Mouse (Mus musculus) hindbrain, embryonic 16.5 days (tissue): ENCODE measurements around the gene St6gal1. TPM values are rescaled to one million over a fixed set of nuclear protein-coding genes. Genes with fewer than 3 reads are reported as not detected.
"Not testable (repeated sequence)": the region's sequence is repeated elsewhere in the genome, so short reads cannot be mapped to it uniquely, and the experiment has no call there.

Experiments used
- ATAC-seq: fragments of 200-750 bp; cut with Nextera tagmentation; 2 replicates; pipeline ENCODE4 v1.8.0; 2017; ENCODE audit warnings: moderate TSS enrichment, moderate library complexity
- H3K27ac ChIP-seq: fragments of 300-500 bp; sonication (generic); 2 replicates; pipeline ENCODE4 v1.5.1; 2014; ENCODE audit warnings: low read depth, mild to moderate bottlenecking, control low read depth, low read length, moderate library complexity
- H3K27me3 ChIP-seq: fragments of 300-500 bp; sonication (generic); replicated peaks from 2 replicates; pipeline ENCODE4 v1.6.1; 2014; ENCODE audit warnings: low read length; ENCODE audit not compliant: control insufficient read depth, insufficient read depth
- H3K36me3 ChIP-seq: fragments of 300-500 bp; sonication (generic); 2 replicates; pipeline ENCODE4 v1.6.1; 2014; ENCODE audit warnings: mild to moderate bottlenecking, low read length, moderate library complexity, mixed read lengths; ENCODE audit not compliant: control insufficient read depth, insufficient read depth
- H3K4me1 ChIP-seq: fragments of 300-500 bp; sonication (generic); 2 replicates; pipeline ENCODE4 v1.6.1; 2014; ENCODE audit warnings: low read depth, low read length; ENCODE audit not compliant: control insufficient read depth, insufficient read depth
- H3K4me2 ChIP-seq: fragments of 300-500 bp; sonication (generic); 2 replicates; pipeline ENCODE4 v1.6.1; 2014; ENCODE audit warnings: mild to moderate bottlenecking, low read length, control low read depth, moderate library complexity
- H3K4me3 ChIP-seq: fragments of 300-500 bp; sonication (generic); 2 replicates; pipeline ENCODE4 v1.5.1; 2014; ENCODE audit warnings: mild to moderate bottlenecking, low read length, control low read depth, moderate library complexity
- H3K9ac ChIP-seq: fragments of 300-500 bp; sonication (generic); 2 replicates; pipeline ENCODE4 v1.6.1; 2014; ENCODE audit warnings: low read depth, mild to moderate bottlenecking, control low read depth, low read length, moderate library complexity
- H3K9me3 ChIP-seq: fragments of 300-500 bp; sonication (generic); 2 replicates; pipeline ENCODE4 v1.6.1; 2014; ENCODE audit warnings: mild to moderate bottlenecking, low read length, moderate library complexity; ENCODE audit not compliant: control insufficient read depth
- WGBS: fragments of 180-500 bp; shearing (Covaris S2); extraction: QIAGEN DNeasy Blood & Tissue Kit; methylation state at CpG from one replicate; pipeline ENCODE4 v1.1.7; 2014; 5-methylcytosine and 5-hydroxymethylcytosine counted together
- polyA plus RNA-seq: library from polyadenylated mRNA; unstranded; fragments of >200 nt; fragmentation: Nextera tagmentation; extraction: Ambion mirVana; gene quantifications from 2 replicates; pipeline ENCODE4 v1.2.1, GENCODE M21; 2015

St6gal1 gene
- 18.4 and 22.6 TPM in 2 replicates for polyA plus RNA-seq

- WGBS, result 0% methylated on average over 20 of the region's 20 CpGs
- peaks cover 30% of the 10 kb centered on the region for H3K4me1 ChIP-seq
- peak; percentile 60 for ATAC-seq
- peak within 1 kb of the TSS; percentile 88 for H3K27ac ChIP-seq
- no peaks in the 10 kb centered on the region for H3K9me3 ChIP-seq
- no peaks in the 10 kb centered on the region for H3K36me3 ChIP-seq
- peak within 1 kb of the TSS; percentile 86 for H3K4me3 ChIP-seq
- H3K4me2 ChIP-seq, result peak within 1 kb of the TSS; percentile 93
- H3K9ac ChIP-seq, result peak within 1 kb of the TSS; percentile 96
- no peaks in the 10 kb centered on the region for H3K27me3 ChIP-seq
Observed at GRCm38 (mm10) chr16:23224671-23225068, at the start of gene St6gal1. Gene St6gal1, plus strand, starts transcription at chr16:23224740.

- Histone ChIP-seq H3K9me3 (peaks cover 2% of the 10 kb centered on the region; the same call in 1 of the 2 replicates), H3K9ac (no peak overlapping the region), H3K27ac (no peak overlapping the region), H3K4me3 (no peak overlapping the region), H3K27me3 (no peaks in the 10 kb centered on the region), H3K36me3 (no peaks in the 10 kb centered on the region), H3K4me1 (no peaks in the 10 kb centered on the region), H3K4me2 (no peak overlapping the region)
- 94% methylated on average over 5 of the region's 5 CpGs for WGBS
- ATAC-seq, result no peak
Observed at GRCm38 (mm10) chr16:23174855-23175254, 49.7 kb upstream of the St6gal1 start.

- peaks cover 2% of the 10 kb centered on the region; the same call in 1 of the 2 replicates for H3K9me3 ChIP-seq
- no peak overlapping the region for H3K9ac ChIP-seq
- H3K4me2 ChIP-seq, result no peak overlapping the region
- H3K27ac ChIP-seq, result no peak overlapping the region
- no peaks in the 10 kb centered on the region for H3K27me3 ChIP-seq
- no peak for ATAC-seq
- no peaks in the 10 kb centered on the region for H3K4me1 ChIP-seq
- H3K4me3 ChIP-seq, result no peak overlapping the region
- WGBS, result 69% methylated on average over 3 of the region's 3 CpGs
- H3K36me3 ChIP-seq, result no peaks in the 10 kb centered on the region
Observed at GRCm38 (mm10) chr16:23175956-23176355, 48.6 kb upstream of the St6gal1 start.

- Histone ChIP-seq H3K27me3 (no peaks in the 10 kb centered on the region), H3K27ac (no peak overlapping the region), H3K4me3 (no peak overlapping the region), H3K36me3 (no peaks in the 10 kb centered on the region), H3K4me2 (no peak overlapping the region), H3K9me3 (no peaks in the 10 kb centered on the region; the same call in 1 of the 2 replicates), H3K4me1 (no peaks in the 10 kb centered on the region), H3K9ac (no peak overlapping the region)
- no peak for ATAC-seq
- 95% methylated on average over 2 of the region's 2 CpGs for WGBS
Observed at GRCm38 (mm10) chr16:23177856-23178255, 46.7 kb upstream of the St6gal1 start.

DNA sequence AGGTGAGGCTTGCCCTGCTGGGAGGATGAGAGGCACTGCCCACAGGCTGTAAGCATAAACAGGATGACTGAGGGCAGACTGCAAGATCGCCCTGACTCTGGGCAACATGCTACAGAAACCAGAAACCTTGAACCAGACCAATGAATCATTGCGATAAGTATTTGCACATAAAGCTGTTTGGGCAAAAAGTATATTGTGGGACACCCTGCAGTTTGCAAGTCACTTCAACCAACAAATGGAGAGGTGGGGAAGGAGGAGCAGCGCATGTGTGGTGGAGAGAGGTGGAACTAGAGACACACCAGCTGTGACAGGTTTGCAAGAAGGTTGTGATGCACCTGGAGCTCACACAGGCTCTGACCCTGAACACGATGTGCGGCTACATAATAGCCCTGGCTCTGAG lies 45.7 kb upstream of the St6gal1 start:
- no peaks in the 10 kb centered on the region for H3K27me3 ChIP-seq
- no peak overlapping the region for H3K4me2 ChIP-seq
- H3K9me3 ChIP-seq, result no peaks in the 10 kb centered on the region
- no peak for ATAC-seq
- no peak overlapping the region for H3K4me3 ChIP-seq
- no peaks in the 10 kb centered on the region for H3K36me3 ChIP-seq
- no peak overlapping the region for H3K9ac ChIP-seq
- H3K4me1 ChIP-seq, result no peaks in the 10 kb centered on the region
- WGBS, result 87% methylated on average over 5 of the region's 5 CpGs
- H3K27ac ChIP-seq, result no peak overlapping the region

DNA sequence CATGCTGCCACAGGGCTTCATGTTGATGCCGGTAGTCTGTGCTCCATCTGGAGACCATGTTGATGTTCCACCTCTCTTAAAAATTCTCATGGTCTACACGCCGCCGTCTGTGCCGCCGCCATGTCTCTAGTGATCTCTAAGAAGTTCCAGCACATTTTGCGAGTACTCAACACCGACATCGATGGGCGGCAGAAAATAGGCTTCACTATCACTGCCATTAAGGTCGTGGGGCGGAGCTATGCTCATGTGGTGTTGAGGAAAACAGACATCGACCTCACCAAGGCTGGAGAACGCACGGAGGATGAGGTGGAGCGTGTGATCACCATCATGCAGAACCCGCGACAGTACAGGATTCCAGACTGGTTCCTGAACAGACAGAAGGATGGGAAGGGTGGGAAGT lies 45.1 kb upstream of the St6gal1 start:
- not testable (repeated sequence) for H3K9me3 ChIP-seq, H3K27me3 ChIP-seq, H3K4me2 ChIP-seq, H3K36me3 ChIP-seq, H3K4me3 ChIP-seq, H3K9ac ChIP-seq, ATAC-seq, H3K4me1 ChIP-seq, H3K27ac ChIP-seq
- 91% methylated on average over 18 of the region's 18 CpGs for WGBS

DNA sequence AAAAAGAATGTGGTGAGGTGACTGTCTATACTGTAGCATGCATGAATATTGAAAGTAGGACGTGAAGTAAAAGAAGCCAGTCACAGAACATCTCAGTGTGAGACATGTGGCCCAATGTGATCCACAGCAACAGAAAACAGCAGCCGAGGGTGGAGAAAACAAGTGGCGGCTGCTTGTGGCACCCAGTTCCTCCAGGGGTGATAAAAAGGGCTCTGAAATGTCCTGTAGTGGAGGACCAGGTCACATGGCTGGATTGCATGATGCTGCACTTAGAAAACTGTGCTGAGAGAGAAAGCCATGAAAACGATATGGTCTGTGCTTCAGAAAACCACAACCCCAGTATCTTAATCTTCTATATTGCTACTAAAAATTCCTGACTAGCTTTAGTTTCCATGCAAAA lies 43.5 kb upstream of the St6gal1 start:
- no peaks in the 10 kb centered on the region for H3K36me3 ChIP-seq
- H3K4me1 ChIP-seq, result no peaks in the 10 kb centered on the region
- WGBS, result 83% methylated on average over 4 of the region's 4 CpGs
- H3K9ac ChIP-seq, result no peak overlapping the region
- no peaks in the 10 kb centered on the region for H3K9me3 ChIP-seq
- no peak for ATAC-seq
- H3K4me3 ChIP-seq, result no peak overlapping the region
- H3K27me3 ChIP-seq, result no peaks in the 10 kb centered on the region
- H3K4me2 ChIP-seq, result no peak overlapping the region
- no peak overlapping the region for H3K27ac ChIP-seq

DNA sequence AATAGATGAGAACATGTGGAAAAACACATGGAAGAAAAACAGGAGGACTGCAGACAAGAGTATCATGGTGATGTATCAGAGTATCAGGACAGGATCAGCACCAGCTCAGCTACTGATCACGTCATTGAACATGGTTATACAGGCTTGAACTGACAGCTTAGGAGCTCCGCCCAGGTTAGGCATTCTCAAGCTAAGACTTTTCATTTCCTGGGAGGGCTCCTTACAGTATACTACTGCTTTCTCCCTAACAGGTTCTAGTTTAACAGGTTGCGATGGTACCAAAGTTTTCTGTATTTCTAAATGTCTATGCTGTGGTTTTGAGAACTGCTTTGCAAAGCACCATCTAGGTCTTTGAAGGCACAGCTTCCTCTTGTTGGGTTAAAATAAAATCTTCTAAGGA lies 43.1 kb upstream of the St6gal1 start:
- no peak overlapping the region for H3K27ac ChIP-seq
- H3K4me2 ChIP-seq, result no peak overlapping the region
- H3K9me3 ChIP-seq, result no peaks in the 10 kb centered on the region
- no peaks in the 10 kb centered on the region for H3K27me3 ChIP-seq
- H3K36me3 ChIP-seq, result no peaks in the 10 kb centered on the region
- H3K9ac ChIP-seq, result no peak overlapping the region
- no peak for ATAC-seq
- H3K4me3 ChIP-seq, result no peak overlapping the region
- H3K4me1 ChIP-seq, result no peaks in the 10 kb centered on the region
- WGBS, result 80% methylated on average over 3 of the region's 3 CpGs

GRCm38 (mm10) chr16:23181942-23182597 lies 42.5 kb upstream of the St6gal1 start:
- Histone ChIP-seq H3K36me3 (no peaks in the 10 kb centered on the region), H3K9ac (no peak overlapping the region), H3K4me2 (no peak overlapping the region), H3K27me3 (no peaks in the 10 kb centered on the region), H3K4me3 (no peak overlapping the region), H3K9me3 (no peaks in the 10 kb centered on the region), H3K4me1 (no peaks in the 10 kb centered on the region), H3K27ac (no peak overlapping the region)
- WGBS, result 93% methylated on average over 1 of the region's 1 CpGs
- ATAC-seq, result no peak
